Mouse (Mus musculus): ENCODE results near the gene Plod1. TPM values are rescaled to one million over a fixed set of nuclear protein-coding genes. Genes with fewer than 3 reads are reported as not detected.

The Plod1 gene
- polyA plus RNA-seq, 1 experiment from 2014 or later = 43.7 TPM

GRCm38 (mm10) chr4:147959881-147960831, 23.6 kb upstream of the Plod1 start:
- Histone ChIP-seq H3K36me3 (no peaks in the 10 kb centered on the region), H3K27ac (replicated peaks) (no peak overlapping the region), H3K4me3 (no peak overlapping the region), H3K9me3 (no peaks in the 10 kb centered on the region), H3K4me2 (no peak overlapping the region), H3K27me3 (replicated peaks) (peaks cover 46% of the 10 kb centered on the region), H3K4me1 (peaks cover 33% of the 10 kb centered on the region), H3K9ac (no peak overlapping the region)
- 25% methylated on average over 6 of the region's 6 CpGs for WGBS
- no peak for ATAC-seq (ENCODE audit: extremely low read depth, insufficient number of reproducible peaks, low FRiP score, low TSS enrichment)

GRCm38 (mm10) chr4:147957141-147957540, 20.6 kb upstream of the Plod1 start:
- Histone ChIP-seq H3K4me3 (no peak overlapping the region), H3K9ac (no peak overlapping the region), H3K36me3 (no peaks in the 10 kb centered on the region), H3K27me3 (replicated peaks) (peaks cover 28% of the 10 kb centered on the region), H3K27ac (replicated peaks) (no peak overlapping the region), H3K9me3 (no peaks in the 10 kb centered on the region), H3K4me1 (peaks cover 10% of the 10 kb centered on the region), H3K4me2 (no peak overlapping the region)
- no peak for ATAC-seq (ENCODE audit: extremely low read depth, insufficient number of reproducible peaks, low FRiP score, low TSS enrichment)
- WGBS = 39% methylated on average over 11 of the region's 11 CpGs

DNA sequence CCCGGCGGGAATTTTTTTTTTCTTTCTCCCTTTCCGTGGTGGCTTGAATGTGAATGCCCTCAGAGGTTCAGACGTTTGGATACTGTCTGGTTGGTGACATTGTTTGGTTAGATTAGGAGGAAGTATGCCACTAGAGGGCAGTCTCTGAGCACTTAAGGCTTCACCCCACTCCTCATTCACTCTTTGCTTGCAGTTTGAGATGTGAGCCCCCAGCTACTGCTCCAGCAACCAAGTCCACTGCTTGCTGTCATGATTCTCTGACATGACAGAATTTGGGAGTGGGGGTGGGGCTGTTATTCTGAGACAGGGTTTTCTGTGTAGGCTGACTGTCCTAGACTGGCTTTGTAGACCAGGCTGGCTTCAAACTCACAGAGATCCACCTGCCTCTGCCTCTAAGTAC, 17.0 kb upstream of the Plod1 start:
- WGBS = 5% methylated on average over 4 of the region's 4 CpGs

GRCm38 (mm10) chr4:147947511-147947910, 10.9 kb upstream of the Plod1 start:
- H3K36me3 ChIP-seq = peaks cover 73% of the 10 kb centered on the region
- H3K9ac ChIP-seq = no peak overlapping the region
- WGBS = 38% methylated on average over 2 of the region's 2 CpGs
- no peaks in the 10 kb centered on the region for H3K9me3 ChIP-seq
- no peak overlapping the region for H3K4me2 ChIP-seq
- H3K27me3 ChIP-seq (replicated peaks) = no peaks in the 10 kb centered on the region
- peaks cover 12% of the 10 kb centered on the region for H3K4me1 ChIP-seq
- H3K27ac ChIP-seq (replicated peaks) = no peak overlapping the region
- no peak for ATAC-seq (ENCODE audit: extremely low read depth, insufficient number of reproducible peaks, low FRiP score, low TSS enrichment)
- H3K4me3 ChIP-seq = no peak overlapping the region

More for the DNA sequence above, 17.0 kb upstream of the Plod1 start:
- no peaks in the 10 kb centered on the region for H3K4me1 ChIP-seq
- H3K4me2 ChIP-seq = no peak overlapping the region
- peaks cover 14% of the 10 kb centered on the region for H3K36me3 ChIP-seq
- ATAC-seq (ENCODE audit: extremely low read depth, insufficient number of reproducible peaks, low FRiP score, low TSS enrichment) = no peak
- H3K27me3 ChIP-seq (replicated peaks) = peaks cover 11% of the 10 kb centered on the region
- no peaks in the 10 kb centered on the region for H3K9me3 ChIP-seq
- H3K4me3 ChIP-seq = no peak overlapping the region
- no peak overlapping the region for H3K9ac ChIP-seq
- H3K27ac ChIP-seq (replicated peaks) = no peak overlapping the region

DNA sequence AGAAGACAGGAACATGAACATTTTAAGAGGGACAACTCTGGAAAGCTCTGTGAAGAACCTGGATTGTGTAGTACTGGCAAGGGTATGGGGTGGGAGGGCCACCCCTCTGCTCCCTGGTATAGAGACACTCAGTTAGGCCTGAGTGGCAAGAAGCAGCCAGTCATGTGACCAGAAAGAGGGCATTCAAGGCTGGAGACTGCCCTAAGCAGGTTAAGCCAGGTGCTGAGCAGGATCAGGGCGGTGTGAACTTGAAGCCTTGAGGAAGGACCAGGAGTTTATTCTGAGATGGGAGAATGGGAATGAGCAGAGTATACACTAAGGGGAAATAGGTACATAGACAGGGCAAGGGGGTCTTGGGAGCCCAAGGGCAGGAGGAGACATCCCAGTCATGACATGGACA, 6.4 kb upstream of the Plod1 start:
- no peak overlapping the region for H3K27ac ChIP-seq (replicated peaks)
- no peak for ATAC-seq (ENCODE audit: extremely low read depth, insufficient number of reproducible peaks, low FRiP score, low TSS enrichment)
- H3K27me3 ChIP-seq (replicated peaks) = no peaks in the 10 kb centered on the region
- H3K36me3 ChIP-seq = peaks cover 55% of the 10 kb centered on the region
- peak overlapping the region; percentile 93; the same call in 1 of the 2 replicates for H3K9ac ChIP-seq
- peak overlapping the region; percentile 99 for H3K4me2 ChIP-seq
- peaks cover 42% of the 10 kb centered on the region for H3K4me1 ChIP-seq
- H3K9me3 ChIP-seq = no peaks in the 10 kb centered on the region
- 96% methylated on average over 1 of the region's 1 CpGs for WGBS
- peak overlapping the region; percentile 82; the same call in 1 of the 2 replicates for H3K4me3 ChIP-seq

DNA sequence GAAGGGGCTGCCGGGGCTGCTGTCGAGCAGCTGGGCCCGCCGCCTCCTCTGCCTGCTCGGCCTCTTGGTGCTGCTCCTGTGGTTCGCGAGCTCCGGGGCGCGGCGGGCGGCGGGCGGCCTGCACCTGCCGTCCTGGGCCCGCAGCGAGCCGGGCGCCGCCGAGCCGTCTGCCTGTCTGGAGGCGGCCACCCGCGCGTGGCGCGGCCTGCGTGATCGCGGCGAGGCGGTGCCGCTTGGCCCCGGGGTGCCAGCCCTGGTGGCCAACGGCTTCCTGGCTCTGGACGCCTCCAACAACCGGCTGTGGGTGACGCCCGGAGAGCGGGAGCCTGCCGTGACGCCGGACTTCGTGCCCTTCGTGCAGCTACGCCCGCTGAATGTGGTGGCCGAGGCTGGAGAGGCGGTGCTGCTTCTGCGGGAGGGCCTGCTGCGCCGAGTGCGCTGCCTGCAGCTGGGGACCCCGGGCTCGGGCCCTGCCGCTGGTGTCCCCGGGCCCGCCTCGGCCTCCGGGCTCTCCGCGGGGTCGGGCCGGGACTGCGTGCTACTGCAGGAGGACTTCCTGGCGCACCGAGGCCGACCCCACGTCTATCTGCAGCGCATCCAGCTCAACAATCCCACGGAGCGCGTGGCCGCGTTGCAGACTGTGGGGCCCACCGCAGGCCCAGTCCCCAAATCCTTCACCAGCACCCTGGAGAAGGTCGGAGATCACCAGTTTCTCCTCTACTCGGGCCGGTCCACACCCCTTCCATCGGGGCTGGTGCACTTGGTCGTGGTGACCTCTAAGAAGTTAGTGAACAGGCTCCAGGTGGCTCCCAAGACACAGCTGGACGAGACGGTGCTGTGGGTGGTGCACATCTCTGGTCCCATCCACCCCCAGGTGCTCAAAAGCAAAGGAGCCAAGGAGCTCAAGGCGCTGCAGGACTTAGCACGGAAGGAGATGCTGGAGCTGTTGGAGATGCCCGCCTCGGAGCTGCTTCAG, 4.8 kb upstream of the Plod1 start:
- Histone ChIP-seq H3K4me2 (peak overlapping the region; percentile 99), H3K36me3 (peaks cover 38% of the 10 kb centered on the region)
- ATAC-seq (ENCODE audit: extremely low read depth, insufficient number of reproducible peaks, low FRiP score, low TSS enrichment) = peak; percentile 51; the same call in 1 of the 2 replicates

GRCm38 (mm10) chr4:147940576-147941044, 4.0 kb upstream of the Plod1 start, which contains the start of gene 2510039O18Rik:
2510039O18Rik (plus strand) TSS chr4:147940895.
- ATAC-seq (ENCODE audit: extremely low read depth, insufficient number of reproducible peaks, low FRiP score, low TSS enrichment) = peak; percentile 67; the same call in 1 of the 2 replicates
- under 1% methylated on average over 30 of the region's 35 CpGs for WGBS
- H3K4me3 ChIP-seq = peak within 1 kb of the TSS; percentile 82

More for the DNA sequence above, 4.8 kb upstream of the Plod1 start:
- Histone ChIP-seq H3K9ac (peak overlapping the region; percentile 93), H3K27me3 (replicated peaks) (no peaks in the 10 kb centered on the region), H3K4me3 (peak overlapping the region; percentile 82), H3K27ac (replicated peaks) (peak overlapping the region; percentile 64), H3K4me1 (peaks cover 51% of the 10 kb centered on the region), H3K9me3 (no peaks in the 10 kb centered on the region)
- 6% methylated on average over 88 of the region's 88 CpGs for WGBS

DNA sequence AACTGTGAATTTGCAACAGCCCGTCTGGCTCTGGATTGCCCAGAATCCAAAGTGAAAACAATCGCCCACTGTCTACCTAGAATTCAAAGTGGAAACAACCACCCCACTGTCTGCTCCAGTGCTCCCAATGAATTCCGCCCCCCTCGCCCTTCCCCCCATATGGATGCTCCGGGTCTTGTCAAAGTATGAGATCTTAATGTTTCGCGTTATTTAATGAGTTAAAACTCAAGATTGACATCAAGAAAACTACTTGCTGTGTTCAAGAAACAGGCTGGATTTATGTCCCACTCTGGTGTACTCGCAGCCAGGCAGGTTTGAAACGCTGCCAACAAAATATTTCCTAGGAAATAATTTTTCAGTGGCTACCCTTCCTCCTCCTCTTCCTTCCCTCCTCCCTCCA, 3.5 kb upstream of the Plod1 start:
- WGBS = 52% methylated on average over 9 of the region's 9 CpGs
- Histone ChIP-seq H3K4me1 (peaks cover 60% of the 10 kb centered on the region), H3K9me3 (no peaks in the 10 kb centered on the region), H3K4me3 (peak overlapping the region; percentile 82; the same call in 1 of the 2 replicates), H3K4me2 (peak overlapping the region; percentile 99), H3K9ac (0 out of 2 replicates have a peak overlapping the region, but pooled peaks have one; percentile 28), H3K36me3 (peaks cover 26% of the 10 kb centered on the region), H3K27me3 (replicated peaks) (no peaks in the 10 kb centered on the region), H3K27ac (replicated peaks) (peak overlapping the region; percentile 84)
- ATAC-seq (ENCODE audit: extremely low read depth, insufficient number of reproducible peaks, low FRiP score, low TSS enrichment) = no peak

More at GRCm38 (mm10) chr4:147940576-147941044, 4.0 kb upstream of the Plod1 start, which contains the start of gene 2510039O18Rik:
- peak within 1 kb of the TSS; percentile 93 for H3K9ac ChIP-seq
- no peaks in the 10 kb centered on the region for H3K27me3 ChIP-seq (replicated peaks)
- peak within 1 kb of the TSS; percentile 84 for H3K27ac ChIP-seq (replicated peaks)
- peaks cover 31% of the 10 kb centered on the region for H3K36me3 ChIP-seq
- H3K9me3 ChIP-seq = no peaks in the 10 kb centered on the region
- H3K4me2 ChIP-seq = peak within 1 kb of the TSS; percentile 99
- peaks cover 56% of the 10 kb centered on the region for H3K4me1 ChIP-seq

DNA sequence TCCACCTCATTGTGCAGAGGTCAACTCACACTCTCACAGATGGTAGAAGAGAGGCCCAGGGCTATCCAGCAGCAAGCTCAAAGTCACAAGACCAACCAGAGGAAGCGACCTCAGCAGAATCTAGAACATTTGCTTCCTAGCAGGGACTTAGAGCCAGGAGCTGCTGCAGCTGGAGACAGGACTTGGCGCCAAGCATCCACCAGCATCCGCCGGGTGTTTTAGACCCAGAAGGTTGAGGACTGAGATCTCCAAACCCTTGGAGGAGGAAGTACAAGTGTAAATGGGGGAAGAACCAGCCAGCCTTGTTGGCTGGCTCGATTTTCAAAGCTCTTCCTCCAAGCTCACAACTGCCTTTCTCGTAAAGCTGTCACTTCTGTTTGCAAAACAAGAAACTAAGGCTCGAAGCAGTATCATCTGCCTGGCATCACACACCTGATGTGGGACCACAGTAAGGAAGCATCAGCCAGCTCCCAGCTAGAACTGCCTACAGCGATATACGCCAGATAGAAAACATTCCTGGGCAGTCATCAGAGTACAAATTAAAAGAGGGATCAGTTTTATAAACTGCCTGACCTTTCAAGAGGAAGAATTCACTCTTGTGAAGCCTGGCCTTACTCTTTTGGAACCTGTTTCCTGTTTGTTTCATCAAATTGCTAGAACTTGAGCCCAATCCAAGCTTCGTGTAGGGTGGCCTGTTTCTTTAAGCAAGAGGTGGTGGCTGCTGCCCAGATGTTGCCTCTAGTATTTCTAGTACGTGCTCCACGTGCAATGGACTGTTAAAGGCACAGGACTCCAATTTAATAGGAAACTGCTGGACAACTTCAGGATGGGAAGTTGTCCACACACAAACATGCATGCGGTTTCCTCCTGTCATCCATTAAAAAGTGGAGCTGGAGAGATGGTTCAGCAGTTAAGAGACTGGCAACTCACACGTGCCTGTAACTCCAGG, 1.9 kb upstream of the Plod1 start:
- 0 out of 2 replicates have a peak overlapping the region, but pooled peaks have one; percentile 1 for H3K9ac ChIP-seq
- H3K4me1 ChIP-seq = peaks cover 75% of the 10 kb centered on the region
- no peak for ATAC-seq (ENCODE audit: extremely low read depth, insufficient number of reproducible peaks, low FRiP score, low TSS enrichment)
- H3K36me3 ChIP-seq = peaks cover 9% of the 10 kb centered on the region
- H3K4me2 ChIP-seq = no peak overlapping the region
- H3K27ac ChIP-seq (replicated peaks) = peak overlapping the region; percentile 21
- H3K4me3 ChIP-seq = no peak overlapping the region
- 57% methylated on average over 14 of the region's 14 CpGs for WGBS
- H3K27me3 ChIP-seq (replicated peaks) = no peaks in the 10 kb centered on the region
- H3K9me3 ChIP-seq = no peaks in the 10 kb centered on the region

DNA sequence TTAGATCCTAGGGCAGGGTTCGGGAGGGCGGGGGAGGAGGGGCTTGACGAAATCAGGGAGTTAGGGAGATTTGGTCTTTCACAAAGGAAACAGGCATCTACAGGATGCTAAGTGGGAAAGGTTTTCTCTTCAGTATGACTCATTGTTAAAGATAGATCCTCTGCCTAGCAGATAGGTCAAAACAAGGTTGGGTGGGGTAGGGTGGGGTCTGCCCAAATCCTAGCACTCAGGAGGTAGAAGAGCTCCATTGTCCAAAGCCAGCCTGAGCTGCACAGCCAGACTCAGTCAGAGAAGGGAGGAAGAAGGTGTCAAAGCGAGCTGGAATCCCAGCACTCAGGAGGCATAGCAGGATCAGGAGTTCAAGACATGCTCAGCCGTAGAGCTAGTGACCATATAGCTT, 919 bp upstream of the Plod1 start:
- Histone ChIP-seq H3K4me1 (peaks cover 71% of the 10 kb centered on the region), H3K27me3 (replicated peaks) (no peaks in the 10 kb centered on the region), H3K27ac (replicated peaks) (no peak overlapping the region; the same call in 1 of the 2 replicates), H3K4me3 (no peak overlapping the region), H3K36me3 (no peaks in the 10 kb centered on the region), H3K9ac (no peak overlapping the region), H3K9me3 (no peaks in the 10 kb centered on the region), H3K4me2 (peak overlapping the region; percentile 85; the same call in 1 of the 2 replicates)
- WGBS = 41% methylated on average over 5 of the region's 5 CpGs
- no peak for ATAC-seq (ENCODE audit: extremely low read depth, insufficient number of reproducible peaks, low FRiP score, low TSS enrichment)

Measured in heart, embryonic 13.5 days (tissue).